In the genomic region with DNA sequence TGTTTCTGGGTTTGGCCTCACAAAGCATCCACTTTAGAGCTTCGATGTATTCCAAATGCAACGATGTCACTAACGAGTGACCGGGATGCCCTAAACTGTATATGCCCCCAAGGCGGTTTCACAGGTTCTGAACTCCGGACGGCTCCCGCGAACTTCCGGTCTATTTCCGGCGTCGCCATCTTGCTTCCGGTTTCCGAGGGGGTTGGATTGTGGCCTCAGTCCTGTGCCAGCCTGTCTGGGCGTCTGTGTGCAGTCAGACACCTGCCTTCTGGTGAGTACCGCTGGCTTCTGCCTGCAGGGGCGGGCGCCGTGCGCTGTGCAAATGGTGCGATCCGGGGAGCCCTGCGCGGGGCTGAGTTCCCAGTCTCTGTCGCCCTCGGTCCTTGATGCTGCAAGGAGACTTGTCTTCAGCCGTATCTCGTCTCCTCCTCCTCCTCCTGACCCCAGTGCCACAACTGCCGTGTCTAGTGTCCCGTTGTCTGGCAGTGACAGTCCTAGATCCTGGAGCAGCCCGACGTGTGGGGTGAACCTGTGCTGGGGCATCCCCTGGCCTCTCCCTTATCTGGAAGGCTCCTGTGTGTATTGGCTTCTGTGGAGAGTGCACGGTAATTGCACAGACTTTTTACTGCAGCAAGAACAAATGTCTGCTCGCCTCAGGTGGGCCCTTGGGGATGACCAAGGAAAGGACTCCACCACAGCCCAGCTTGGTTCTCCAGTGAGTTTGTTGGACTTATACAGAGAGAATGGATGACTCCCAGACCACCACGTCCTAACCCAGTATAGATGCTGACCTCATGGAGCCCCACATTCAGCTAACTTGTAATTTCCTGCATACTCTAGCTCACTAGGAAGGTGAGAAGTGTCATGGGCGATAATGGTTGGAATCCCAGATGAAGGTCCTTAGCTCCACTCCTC, we compare ENCODE assay signal across 8 mouse cellular contexts. TPM values are rescaled to one million over a fixed set of nuclear protein-coding genes. Genes with fewer than 3 reads are reported as not detected.
DNase-seq lines count a peak whose midpoint lies in the region; ATAC-seq and TF ChIP-seq lines count a peak whose summit lies in the region.

2810021J22Rik (plus strand) TSS at position 178 of the 915 bp plus-strand sequence.

- peaks cover 15% of the 10 kb centered on the region; the same call in 1 of the 2 replicates for H3K36me3 ChIP-seq in hindbrain, embryonic 16.5 days (ENCODE audit: control insufficient read depth, insufficient read depth, low read length)
- peaks cover 16% of the 10 kb centered on the region; the same call in 1 of the 2 replicates for H3K36me3 ChIP-seq in macrophage (ENCODE audit: inconsistent target)

- no peaks in the 10 kb centered on the region for H3K79me2 ChIP-seq in macrophage (ENCODE audit: inconsistent target)

- H3K4me3 ChIP-seq in gastrocnemius, adult 2 months = peak within 1 kb of the TSS; percentile 84
- H3K4me3 ChIP-seq in hindbrain, embryonic 16.5 days (ENCODE audit: low read length) = peak within 1 kb of the TSS; percentile 70
- H3K4me3 ChIP-seq in left cerebral cortex, adult 2 months = peak within 1 kb of the TSS; percentile 66
- H3K4me3 ChIP-seq in macrophage (ENCODE audit: inconsistent target) = peak within 1 kb of the TSS; percentile 61

- H3K27me3 ChIP-seq in hindbrain, embryonic 16.5 days (replicated peaks; ENCODE audit: control insufficient read depth, insufficient read depth, low read length) = no peaks in the 10 kb centered on the region

- H3K27ac ChIP-seq in gastrocnemius, adult 2 months = peak within 1 kb of the TSS; percentile 80
- H3K27ac ChIP-seq in hindbrain, embryonic 16.5 days (ENCODE audit: low read depth, low read length) = peak within 1 kb of the TSS; percentile 87
- H3K27ac ChIP-seq in left cerebral cortex, adult 2 months = peak within 1 kb of the TSS; percentile 77
- no peak within 1 kb of the TSS for H3K27ac ChIP-seq in macrophage

- H3K4me1 ChIP-seq in hindbrain, embryonic 16.5 days (ENCODE audit: control insufficient read depth, insufficient read depth, low read depth, low read length) = peaks cover 4% of the 10 kb centered on the region; the same call in 1 of the 2 replicates

- DNase-seq in cerebellum, postnatal 4 days (ENCODE audit: low spot score in 2 of 2) = peak; percentile 49 to 74
- peak; percentile 77 for DNase-seq in gastrocnemius, adult 2 months
- peak; percentile 76 to 84 for DNase-seq in left cerebral cortex, adult 2 months (ENCODE audit: extremely low spot score in 1 of 2, low spot score in 2 of 2)
- peak; percentile 65 for DNase-seq in retina, postnatal 7 days (ENCODE audit: low read depth, low spot score)
- peak; percentile 76 to 78 for DNase-seq in urinary bladder, adult 18-20 months (ENCODE audit: low spot score in 2 of 2)

- 0 out of 2 replicates have a peak, but pooled peaks have one; percentile 8 for TF ChIP-seq CTCF in gastrocnemius, adult 2 months (IDR thresholded peaks at IDR 0.05)
- TF ChIP-seq CTCF in left cerebral cortex, adult 2 months (IDR thresholded peaks at IDR 0.05) = peak; percentile 22

- H3K9ac ChIP-seq in hindbrain, embryonic 16.5 days (ENCODE audit: low read depth, low read length) = peak within 1 kb of the TSS; percentile 86

- H3K4me2 ChIP-seq in hindbrain, embryonic 16.5 days (ENCODE audit: low read length) = peak within 1 kb of the TSS; percentile 65

- intact Hi-C loops in gastrocnemius, adult 2 months (cut with DNase I) = no loop called here
- intact Hi-C loops in left cerebral cortex, adult 2 months (cut with DNase I) = no loop called here

- H3K9me3 ChIP-seq in hindbrain, embryonic 16.5 days (ENCODE audit: control insufficient read depth, low read length) = no peaks in the 10 kb centered on the region

- peak; percentile 97 for ATAC-seq in activated CD4-positive, CD25-positive, alpha-beta regulatory T cell, adult 4 months
- peak; percentile 94 for ATAC-seq in hindbrain, embryonic 16.5 days

- WGBS in hindbrain, embryonic 16.5 days = 4% methylated on average over 37 of the region's 37 CpGs
- WGBS in macrophage (ENCODE audit: missing documents) = 5% methylated on average over 37 of the region's 37 CpGs

RNA-seq across cellular contexts. Expression of gene 2810021J22Rik, which starts in this region (rescaled TPM):
- polyA plus RNA-seq in activated CD4-positive, CD25-positive, alpha-beta regulatory T cell, adult 4 months (2017; shearing (Covaris generic)) = 1 to 10 TPM; 6.4 to 9.2 TPM
- 1 to 10 TPM in 1 of 2 experiments, under 1 TPM in 1; 0.69 to 1.3 TPM for total RNA-seq in gastrocnemius, adult 2 months (2021)
- polyA plus RNA-seq in hindbrain, embryonic 16.5 days (2015; fragmentation: Nextera tagmentation; extraction: Ambion mirVana) = 10.8 and 13.8 TPM in 2 replicates
- total RNA-seq in left cerebral cortex, adult 2 months (2021) = 10 to 100 TPM; 10.9 to 11.5 TPM
- total RNA-seq in macrophage (2018; cell fraction: chromatin; rRNA removed) = 10 to 100 TPM in 3 of 26 experiments, 1 to 10 TPM in 23; 1.5 to 11.5 (median 4.5) TPM
- total RNA-seq in macrophage (2018; cell fraction: cytosol; rRNA removed) = 1 to 10 TPM in 19 of 26 experiments, under 1 TPM in 7; 0.25 to 4.9 (median 2.5) TPM
- total RNA-seq in macrophage (2018; cell fraction: nucleus; rRNA removed) = 10 to 100 TPM in 2 of 26 experiments, 1 to 10 TPM in 23, under 1 TPM in 1; 0.78 to 10.3 (median 3.5) TPM
- polyA plus RNA-seq in macrophage (2018) = 1.9 to 2.7 TPM (median 1.9 TPM) in 3 replicates

Comparison
In these comparisons a context has a peak if more than half of its experiments do, and no peak if none do; other contexts are left out.
1. RNA of gene 2810021J22Rik (total RNA-seq): 10.9 to 11.5 TPM in left cerebral cortex, adult 2 months; 0.69 to 1.3 TPM in gastrocnemius, adult 2 months; every median in the first group is over 4 times any median in the second.
2. Peak in every context shown above with its lines, with median percentiles within 50 percentile points of each other: DNase-seq and H3K4me3 ChIP-seq.